Mouse (Mus musculus) heart, adult 9 months (tissue): ENCODE measurements around the gene Mtrr.
A peak's percentile ranks its signal among the peaks of the same experiment; 100 is the strongest.

ENCODE experiments used
- DNase-seq, 2 experiments: peaks; one replicate each; pipeline ENCODE4 v3.0.0; 2022; ENCODE audit warnings: low spot score in 2 of 2

The Mtrr gene

DNA sequence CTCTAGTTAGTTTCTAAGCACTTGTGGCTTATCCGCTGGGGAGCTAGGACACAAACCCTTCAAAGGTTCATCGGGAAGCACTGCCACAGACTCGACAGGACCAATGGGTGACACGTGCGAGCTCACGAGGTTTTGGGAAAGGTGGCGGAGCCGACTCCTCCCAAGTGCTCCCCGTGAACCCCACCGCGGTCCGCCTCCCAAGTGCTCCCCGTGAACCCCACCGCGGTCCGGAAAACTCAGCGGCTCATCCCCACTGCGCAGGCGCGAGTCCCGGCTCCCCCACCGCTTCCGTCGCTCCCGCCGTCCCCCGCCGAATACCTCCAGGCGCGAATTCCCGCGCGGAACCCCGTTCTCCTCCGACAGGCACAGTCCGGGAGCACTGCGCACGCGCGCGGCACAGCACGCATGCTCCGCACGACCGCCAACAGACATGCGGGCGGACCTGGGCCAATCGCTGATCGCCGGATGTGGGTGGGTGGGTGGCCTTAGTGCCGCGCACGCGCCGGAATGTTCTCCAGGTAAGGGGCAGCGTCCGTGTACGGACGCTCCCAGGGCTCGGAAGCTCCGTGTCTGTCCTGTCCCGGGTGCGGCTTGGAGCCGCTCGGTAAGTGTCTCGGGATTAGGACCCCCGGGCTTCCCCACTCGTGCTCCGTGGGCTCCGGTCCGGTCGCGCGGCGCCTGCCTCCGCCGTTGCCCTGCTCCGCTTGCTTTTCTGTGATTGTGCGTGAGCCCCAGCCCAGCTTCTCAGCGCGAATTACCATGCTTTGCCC is at the start of gene Mtrr, which contains the start of gene Fastkd3:
Gene Mtrr, minus strand, starts transcription at position 403 of the 770 bp plus-strand sequence.
Gene Fastkd3, plus strand, starts transcription at position 488 of the 770 bp plus-strand sequence.
- peak; percentile 96 to 98 for DNase-seq

DNA sequence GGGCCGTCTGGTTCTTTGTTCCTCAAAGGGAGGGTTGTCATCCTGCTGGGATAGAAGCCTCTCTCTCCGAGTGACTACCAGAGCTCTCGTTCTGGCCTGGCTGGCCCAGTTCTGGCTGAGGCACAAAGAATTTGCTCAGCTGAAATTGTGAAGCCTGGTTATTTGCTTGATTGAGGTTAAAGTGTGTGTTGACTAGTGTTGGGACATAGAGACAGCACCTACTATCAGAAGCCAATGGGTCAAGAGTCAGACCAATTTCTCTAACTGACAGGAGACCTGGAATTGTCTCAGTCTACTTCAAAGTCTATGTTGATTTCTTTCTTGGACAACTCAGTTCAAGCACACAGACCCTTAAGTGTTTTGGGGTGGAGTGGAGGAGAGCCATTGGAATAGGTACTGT is 45.1 kb upstream of the Mtrr start:
- DNase-seq, result no peak

DNA sequence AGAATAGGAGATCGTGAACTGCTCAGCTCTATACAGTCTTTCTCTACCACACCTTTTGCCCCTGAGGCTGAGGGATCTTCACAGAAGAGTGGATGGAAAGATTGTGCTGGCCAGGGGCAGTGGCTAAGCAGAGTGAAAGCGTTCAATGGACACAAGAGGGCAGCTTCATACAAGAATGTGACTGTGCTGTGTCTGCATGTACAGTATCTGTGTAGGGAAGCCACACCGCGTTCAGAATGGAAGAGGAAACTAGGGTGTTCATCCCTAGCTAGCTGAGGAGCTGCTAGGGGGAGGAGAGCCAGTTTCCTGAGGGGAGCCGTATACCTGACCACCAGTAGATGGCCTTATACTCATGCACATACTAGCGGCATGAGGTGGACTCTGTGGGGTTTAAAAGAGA is 40.8 kb upstream of the Mtrr start:
- no peak for DNase-seq

DNA sequence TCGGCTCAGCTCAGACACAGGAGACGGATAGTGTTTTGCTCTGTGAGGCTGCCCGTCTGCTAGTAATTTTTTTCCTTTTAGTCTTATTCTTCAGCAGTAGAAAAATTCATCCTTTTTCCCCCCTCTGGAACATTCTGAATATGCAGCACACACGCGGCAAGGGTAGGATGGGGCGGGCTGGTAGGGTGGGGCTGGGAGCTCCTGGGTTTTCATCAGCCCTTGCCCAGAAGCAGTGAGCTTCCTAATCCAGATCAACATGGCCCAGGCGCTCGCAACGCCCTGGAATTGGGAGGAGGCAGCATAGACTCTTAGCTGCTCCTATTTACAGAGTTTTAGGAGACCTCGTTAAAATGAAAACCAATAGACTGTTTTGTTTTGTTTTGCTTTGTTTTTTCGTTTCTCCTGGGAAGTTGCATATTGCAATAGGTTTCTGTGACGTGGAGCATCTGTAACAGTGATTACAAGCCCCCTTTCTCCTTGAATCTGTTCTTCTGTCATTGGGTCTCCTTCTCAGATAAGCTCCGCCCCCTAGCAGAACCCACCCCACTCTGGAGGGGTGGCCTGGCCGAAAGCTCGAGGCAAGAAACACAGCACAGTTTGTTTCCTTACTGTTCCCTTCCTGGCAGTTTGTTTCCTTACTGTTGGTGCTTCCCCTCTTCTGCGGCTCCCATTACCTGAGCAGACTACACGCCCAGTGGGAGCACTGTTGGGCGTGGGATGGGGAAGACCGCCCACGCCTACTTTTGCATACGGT is 25.9 kb upstream of the Mtrr start:
- DNase-seq, result no peak

DNA sequence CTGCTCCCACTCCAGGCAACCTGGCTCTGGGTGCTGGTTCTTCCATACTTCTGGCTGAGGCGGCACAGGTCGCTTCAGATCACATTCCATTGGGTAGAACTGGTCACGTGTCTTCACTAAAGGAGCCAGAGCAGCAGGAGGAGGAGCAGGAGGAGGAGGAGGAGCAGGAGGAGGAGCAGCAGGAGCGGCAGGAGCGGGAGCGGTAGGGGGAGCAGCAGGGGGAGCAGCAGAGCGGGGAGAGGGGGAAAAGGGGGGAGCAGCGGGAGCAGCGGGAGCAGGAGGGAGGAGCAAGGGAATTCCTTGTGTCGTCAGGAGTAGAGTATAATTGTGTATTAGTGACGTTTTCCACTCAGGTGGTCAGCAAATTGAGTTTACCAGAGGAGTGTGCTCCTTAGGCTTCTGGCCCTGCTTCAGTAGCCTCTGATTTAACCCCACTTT is 23.8 kb upstream of the Mtrr start:
- peak; percentile 20 to 26 for DNase-seq

DNA sequence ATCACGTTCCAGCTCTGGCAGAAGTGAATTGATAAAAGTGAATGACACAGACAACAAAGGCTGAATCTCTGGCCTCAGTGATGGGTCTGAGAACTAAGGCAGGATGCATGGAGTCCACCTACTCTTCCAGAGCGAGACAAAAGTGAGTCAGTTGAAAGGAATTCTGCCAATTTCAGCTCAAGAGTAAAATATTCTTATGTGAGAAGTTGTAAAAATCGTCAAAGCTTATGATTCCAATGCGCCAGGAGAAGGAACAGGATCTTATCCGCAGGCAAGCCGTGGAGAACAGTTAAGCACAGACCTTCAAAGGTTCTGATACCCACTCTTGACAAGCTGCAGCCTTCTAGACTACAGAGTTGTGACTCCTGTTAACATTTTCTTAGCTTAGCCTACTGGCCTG is 21.1 kb upstream of the Mtrr start:
- no peak for DNase-seq

DNA sequence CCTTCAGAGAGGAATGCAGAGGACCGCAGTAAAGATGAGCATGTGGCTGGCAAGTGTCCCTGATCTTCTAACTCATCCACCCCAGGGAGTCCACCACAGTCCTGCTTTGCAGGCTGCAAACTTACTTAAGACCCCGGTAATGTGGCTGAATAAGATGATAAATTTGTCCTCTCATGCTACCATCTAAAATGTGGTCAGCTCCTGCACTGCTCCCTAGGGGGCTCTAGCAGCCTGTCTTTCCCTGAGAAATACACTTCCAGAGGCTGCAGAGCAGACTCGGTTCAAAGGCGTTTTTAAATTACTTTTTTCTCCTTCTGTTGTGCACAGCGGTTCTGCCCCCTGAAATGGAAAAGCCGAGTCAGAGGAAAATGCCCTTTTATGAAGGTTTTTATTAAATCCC is 19.2 kb upstream of the Mtrr start:
- DNase-seq, result no peak

DNA sequence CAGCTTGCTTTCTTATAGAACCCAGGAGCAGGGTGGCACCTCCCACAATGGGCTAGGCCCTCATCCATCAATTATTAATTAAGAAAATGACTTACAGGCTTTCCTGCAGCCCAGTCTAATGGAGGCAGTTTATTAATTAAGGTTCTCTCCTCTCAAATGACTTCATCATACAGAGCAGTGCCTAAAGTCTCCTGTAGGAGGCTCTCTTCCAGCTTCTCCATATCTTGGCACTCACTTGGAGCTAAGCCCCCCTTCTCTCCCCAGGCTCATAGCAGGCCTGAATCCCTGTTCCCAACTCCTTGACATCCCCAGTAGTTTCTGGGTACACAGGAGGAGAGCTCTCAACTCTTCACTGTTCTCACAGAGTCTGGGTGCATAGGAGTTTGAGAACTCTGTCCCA is 17.0 kb upstream of the Mtrr start:
- no peak for DNase-seq

DNA sequence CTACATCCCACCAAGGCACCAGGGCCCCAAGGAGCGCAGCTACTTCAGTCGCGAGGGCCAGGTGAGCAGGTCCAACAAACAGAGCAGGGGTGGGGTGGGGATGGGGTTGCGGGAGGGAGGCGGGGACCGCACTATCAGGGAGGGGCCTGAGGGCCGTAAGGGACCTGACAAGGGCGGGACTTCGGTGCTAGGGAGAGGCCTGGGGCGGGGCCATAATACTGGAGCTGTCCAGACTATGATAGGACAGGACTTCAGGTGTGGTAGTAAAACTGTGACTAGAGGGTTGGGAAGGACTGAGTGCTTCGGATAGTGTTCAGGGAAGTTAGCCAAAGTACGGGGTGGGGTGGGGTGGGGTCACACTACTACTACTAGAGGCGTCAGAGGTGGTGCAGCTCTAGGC is 15.7 kb upstream of the Mtrr start:
- no peak for DNase-seq

DNA sequence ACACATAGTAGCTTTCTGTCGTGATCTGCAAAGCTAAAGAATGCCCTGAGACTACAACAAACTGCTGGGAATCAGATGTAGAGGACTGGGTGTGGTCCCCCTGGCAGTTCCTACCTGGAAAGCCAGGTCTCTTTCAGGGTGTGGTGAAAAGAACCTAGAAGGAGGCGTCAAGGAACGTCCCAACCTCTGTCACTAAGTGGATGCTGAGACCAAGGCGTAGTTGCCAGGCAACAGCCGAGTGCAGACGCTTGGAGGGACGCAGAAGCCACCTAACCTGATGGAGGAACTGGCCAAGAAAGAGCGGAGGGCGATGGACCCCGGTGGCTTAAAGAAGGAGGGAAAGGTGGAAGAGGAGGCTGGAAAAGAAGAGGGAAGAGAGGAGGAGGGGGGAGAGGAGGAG is 15.2 kb upstream of the Mtrr start, which contains the start of gene 1700001L19Rik:
Gene 1700001L19Rik, plus strand, starts transcription at position 223 of the 400 bp plus-strand sequence.
- DNase-seq, result no peak

DNA sequence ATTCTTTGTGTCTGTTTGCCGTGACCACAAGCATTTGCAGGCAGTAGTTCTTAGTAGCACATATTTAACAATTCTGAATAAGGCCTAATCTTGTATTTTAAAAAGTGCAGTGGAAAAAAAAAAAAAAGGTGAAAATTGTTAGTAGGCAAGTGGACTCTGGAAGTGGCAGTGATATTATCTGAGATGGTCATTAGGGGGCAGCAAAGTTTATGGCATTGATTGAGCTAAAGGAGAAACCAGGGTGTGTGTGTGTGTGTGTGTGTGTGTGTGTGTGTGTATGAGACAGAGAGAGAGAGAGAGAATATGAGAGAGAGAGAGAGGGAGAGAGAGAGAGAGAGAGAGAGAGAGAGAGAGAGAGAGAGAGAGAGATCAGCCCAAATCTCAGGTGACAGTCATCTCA is 11.8 kb upstream of the Mtrr start:
- no peak for DNase-seq

DNA sequence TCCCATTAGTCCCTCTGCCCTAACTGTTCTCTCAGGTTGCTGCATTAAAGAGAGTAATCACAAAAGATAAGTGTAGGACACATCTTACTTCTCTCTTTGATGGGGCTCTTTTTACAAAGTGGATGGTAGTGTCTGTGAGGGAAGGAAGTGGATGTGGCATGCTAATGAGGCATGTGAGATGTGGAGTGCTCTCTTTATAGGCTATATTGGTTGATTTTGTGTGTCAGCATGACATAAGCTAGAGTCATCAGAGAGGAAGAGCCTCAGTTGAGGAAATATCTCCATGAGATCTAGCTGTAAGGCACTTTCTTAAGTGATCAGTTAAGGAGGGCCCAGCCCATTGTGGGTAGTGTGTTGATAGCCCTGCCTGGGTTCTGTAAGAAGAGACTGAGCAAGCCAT is 6.4 kb upstream of the Mtrr start:
- no peak for DNase-seq

DNA sequence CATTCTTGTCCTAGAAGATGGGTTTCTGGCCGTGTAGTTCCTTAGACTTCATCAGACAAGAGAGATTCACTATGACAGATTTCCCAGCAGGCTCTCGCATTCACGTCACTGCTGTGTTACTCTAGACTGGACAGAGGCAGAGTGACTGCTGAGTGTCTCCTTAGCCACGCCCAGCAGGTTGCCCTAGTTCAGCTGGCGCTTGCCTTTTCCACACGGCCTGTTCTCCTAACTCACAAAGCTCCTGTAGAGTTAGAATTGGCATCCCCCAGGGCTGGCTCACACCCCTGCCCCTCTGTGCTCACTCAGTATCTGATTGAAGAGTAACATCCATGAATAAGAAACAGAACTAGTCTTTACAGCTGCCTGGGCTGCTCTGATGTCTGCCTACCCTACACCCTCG is 3.5 kb upstream of the Mtrr start:
- DNase-seq, result no peak

DNA sequence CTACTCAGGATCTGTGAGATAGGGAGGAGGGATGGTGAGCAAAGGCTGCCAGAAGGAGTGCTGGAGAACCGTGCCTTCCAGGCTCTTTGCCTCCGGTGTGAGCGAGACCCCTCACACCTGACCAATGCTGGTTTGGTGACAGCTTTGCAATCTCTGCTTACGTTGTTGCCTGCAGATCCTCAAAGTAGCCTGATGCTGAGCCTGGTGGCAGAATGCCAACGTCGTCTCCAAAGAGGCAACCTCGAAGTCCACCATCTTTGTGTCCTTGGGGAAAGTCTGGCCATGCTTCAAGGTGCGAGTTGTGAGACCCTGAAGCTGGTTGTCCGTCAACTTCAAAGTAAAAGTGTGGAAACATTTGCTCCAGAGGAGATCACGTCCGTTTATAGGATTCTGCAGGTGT is 2.0 kb upstream of the Mtrr start:
- no peak for DNase-seq

DNA sequence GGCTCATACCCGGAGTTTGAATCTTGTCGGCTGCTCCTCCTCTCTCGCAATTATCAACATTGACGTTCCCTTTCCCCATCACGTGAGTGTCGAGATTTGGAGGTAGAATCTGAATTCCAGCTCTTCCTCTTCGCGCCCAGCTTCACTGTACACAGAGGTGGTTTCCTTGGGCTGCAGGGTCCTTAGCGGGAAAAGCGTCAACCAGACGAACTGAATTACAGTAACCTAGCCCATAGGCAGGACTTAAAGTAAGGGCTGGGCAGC is 500 bp upstream of the Mtrr start:
- no peak for DNase-seq

DNA sequence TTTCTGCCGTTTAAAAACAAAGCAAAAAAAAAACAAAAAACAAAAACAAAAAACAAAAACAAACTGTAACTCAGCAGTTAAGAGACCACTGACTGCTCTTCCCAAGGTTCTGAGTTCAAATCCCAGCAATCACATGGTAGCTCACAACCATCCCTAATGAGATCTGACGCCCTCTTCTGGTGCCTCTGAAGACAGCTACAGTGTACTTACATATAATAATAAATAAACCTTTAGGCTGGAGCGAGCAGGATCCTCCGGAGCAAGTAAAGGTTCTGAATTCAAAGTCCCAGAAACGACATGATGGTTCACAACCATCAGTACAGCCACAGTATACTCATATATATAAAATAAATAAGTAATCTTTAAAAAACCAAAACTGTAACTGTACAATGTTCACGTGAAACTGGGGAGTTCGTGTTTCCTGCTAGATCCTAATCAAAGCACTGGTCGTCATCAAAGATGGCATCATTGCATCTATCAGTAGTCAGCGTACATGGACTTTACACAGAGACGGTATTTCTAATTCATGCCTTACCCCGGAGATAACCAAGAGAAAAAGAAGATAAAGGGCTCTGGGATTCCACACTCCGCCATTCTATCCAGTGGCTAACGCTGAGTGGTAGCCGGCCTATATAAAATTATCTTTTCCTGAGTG is 736 bp downstream of the Mtrr start:
- DNase-seq, result no peak

DNA sequence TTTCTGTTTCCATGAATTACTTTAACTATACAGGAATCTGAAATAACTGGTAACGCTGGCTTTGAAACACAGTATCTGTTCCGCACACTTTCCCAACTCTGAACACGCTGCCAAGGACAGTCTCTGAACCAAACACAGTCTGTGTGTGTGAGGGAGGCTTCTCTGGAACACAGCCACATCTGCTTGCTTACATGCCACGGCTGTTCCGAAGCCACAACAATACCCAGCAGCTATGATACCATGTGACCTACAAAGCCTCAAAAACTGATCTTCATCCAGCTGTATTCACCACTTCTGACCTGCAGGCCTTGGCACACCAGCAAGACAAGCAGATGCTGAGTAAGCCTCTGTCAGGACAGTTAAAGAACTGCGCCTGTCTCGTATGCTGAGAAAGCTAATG is 4.0 kb downstream of the Mtrr start:
- peak; percentile 8 to 42 for DNase-seq

DNA sequence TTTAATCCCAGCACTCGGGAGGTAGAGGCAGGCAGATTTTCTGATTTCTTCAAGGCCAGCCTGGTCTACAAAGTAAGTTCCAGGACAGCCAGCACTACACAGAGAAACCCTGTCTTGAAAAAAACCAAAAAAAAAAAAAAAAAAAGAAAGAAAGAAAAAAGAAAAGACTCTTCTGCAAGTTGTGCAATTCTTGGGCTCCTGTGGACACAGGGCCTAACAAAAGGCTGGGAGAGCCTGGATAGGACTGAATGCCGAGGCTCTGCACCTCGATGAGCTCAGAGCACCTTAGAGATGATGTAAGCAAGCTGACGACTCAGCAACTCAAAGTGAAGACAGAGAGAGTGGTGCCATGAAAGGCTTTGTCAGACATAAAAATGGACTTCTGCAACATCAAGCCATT is 7.6 kb downstream of the Mtrr start:
- no peak for DNase-seq

DNA sequence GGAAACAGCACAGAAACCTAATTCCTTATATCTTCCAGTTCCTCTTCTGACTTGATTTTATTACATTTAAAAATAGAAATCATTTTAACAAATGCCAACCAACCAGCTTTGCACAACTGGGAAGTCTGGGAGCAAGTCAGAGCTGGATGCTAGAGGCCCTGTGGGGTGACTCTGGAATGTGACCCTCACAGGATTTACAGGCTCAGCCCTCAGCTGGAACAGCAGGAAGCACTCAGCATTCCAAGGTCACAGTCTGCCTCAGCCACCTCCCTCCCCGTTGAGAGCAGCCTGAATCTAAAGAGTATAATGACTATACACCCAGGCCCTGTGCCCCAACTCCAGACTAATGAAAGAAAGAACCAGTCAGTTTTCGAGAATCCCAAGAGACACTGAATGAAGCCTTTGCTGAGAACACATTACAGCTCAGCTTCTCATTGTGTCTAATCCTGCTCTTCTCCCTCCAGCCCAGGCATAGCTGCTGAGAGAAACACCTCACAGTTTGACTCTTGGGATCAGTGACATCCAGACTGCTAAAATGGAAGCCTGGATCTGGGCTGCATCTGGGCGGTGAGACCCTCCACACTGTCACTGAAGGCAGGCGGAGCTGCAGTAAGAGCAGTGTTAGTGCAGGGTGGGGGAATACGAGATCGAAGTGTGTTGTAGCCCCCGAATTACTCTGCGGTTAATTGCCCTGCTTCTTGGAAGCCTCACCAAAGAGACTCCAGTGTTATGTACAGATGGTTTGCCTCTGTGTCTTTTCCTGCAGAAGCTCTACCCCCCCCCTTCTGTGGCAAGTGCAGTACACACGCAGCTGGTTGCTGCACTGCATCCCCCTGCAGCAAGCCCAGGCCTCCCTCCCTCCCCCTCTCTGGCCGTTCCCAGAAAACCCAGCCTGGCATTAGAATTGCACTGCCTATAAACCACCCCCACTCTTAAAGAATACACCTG is 8.7 kb downstream of the Mtrr start:
- DNase-seq, result no peak

DNA sequence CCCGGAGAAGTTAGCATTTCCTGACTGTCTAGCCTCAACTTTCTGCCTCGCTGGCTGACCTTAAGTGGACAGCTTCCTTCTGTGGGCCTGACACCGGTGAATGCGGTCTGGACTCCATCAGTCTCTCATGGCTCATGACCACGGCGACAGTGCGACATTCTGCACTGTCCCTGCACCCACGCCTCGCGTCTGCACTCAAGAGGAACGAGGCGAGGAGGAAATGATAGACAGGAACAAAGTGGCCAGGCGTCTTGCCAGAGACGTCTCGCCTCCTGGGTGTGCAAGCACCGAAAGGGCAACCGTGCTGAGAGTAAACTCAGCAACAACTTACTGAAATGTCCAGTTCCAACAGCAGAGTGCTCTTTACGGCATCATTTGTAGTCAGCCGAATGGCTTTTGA is 9.7 kb downstream of the Mtrr start:
- peak; percentile 17 to 36 for DNase-seq

DNA sequence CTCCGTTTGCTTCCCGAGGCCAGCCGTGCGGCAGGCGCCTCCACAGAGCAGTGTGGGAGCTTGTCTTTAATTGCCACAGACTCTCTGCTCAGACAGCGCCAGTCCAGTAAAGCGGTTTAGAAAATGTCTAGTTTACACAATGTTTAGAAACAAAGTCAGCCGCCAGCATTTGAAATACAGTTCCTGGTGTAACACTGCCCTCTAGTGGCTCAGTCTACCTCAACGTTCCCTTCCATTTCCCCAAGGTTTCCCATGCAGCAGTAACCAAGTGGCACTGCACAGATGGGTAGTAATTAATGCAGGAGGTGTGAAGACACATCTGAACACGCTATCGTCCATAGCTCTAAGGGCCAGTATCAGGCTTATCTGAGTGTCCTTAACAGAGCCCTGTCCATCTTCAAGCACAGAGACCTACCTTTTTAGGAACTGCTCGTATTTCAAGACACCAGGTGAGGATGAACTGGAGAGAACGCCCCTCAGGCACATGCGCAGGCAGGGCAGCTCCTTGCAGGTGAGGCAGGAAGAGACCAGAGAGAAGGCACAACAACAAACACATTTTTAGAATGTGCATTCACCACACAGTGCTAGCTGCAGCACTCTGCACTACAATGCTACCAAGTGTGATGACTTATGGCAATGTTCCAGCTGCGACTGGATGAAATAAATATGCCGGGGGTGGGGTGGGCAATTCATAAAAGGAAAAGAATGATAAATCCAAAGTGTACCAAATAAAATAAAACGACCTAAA is 12.2 kb downstream of the Mtrr start:
- peak in 1 of 2 experiments; percentile 27 for DNase-seq
